Mouse (Mus musculus): Measurements from ENCODE around the gene Tedc1.

DNA sequence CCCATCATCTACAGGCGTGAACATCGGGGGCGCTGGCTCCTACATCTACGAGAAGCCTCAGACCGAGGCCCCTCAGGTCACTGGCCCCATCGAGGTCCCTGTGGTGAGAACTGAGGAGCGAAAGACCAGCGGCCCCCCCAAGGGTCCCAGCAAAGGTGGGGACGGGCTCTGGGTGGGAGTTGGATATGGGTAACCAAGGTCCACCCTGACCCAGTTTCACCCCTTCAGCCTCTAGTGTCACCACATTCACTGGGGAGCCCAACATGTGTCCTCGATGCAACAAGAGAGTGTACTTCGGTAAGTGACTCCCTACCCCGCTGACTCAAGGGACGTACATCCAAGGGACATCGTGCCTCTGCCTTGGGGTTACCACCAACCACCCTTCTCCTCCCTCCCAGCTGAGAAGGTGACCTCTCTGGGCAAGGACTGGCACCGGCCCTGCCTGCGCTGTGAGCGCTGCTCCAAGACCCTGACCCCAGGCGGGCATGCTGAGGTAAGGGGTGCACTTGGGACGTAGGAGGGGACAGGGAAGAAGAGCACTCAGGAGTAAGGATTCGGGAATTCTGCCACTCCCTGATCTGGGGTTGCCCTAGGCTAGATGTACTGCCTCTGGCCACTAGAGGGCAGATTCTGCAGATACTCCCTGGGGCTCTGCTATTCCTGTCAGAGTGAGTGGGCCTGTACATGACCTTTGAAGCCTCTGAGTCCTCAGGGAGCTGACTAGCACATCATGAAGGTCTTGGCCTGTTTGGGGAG is 12.0 kb upstream of the Tedc1 start:
- TF ChIP-seq EP300 (IDR thresholded peaks at IDR 0.05) (0 out of 2 replicates have a peak, but pooled peaks have one; percentile 23), CTCF (IDR thresholded peaks at IDR 0.05) (peak; percentile 84)

Measured in lung, postnatal 0 days (tissue).